Mouse (Mus musculus) spleen, adult 2 months (tissue): Measurements from ENCODE around the gene Axin1. TPM values are rescaled to one million over a fixed set of nuclear protein-coding genes. Genes with fewer than 3 reads are reported as not detected.
A peak's percentile ranks its signal among the peaks of the same experiment; 100 is the strongest.

Experiments used
- DNase-seq, 2 experiments: peaks; one replicate each; pipeline versions ENCODE4 v3.0.0 to v3.0.0-alpha.2; 2012 to 2021; ENCODE audit warnings: low spot score in 2 of 2, low read depth in 1 of 2
- H3K27ac ChIP-seq: fragments of 200-500 bp; 2 replicates; pipeline ENCODE4 v1.5.1; 2012; ENCODE audit warnings: low read length, inconsistent platforms; ENCODE audit not compliant: insufficient read depth
- H3K27me3 ChIP-seq: fragments of 200-500 bp; 2 replicates; pipeline ENCODE4 v1.6.1; 2012; ENCODE audit warnings: mild to moderate bottlenecking, moderate library complexity, low read length, inconsistent platforms; ENCODE audit not compliant: control insufficient read depth, insufficient read depth
- H3K36me3 ChIP-seq: fragments of 200-500 bp; 2 replicates; pipeline ENCODE4 v1.6.1; 2012; ENCODE audit warnings: mild to moderate bottlenecking, low read length, inconsistent platforms; ENCODE audit not compliant: control insufficient read depth, insufficient read depth
- H3K4me1 ChIP-seq: fragments of 200-500 bp; 2 replicates; pipeline ENCODE4 v1.6.1; 2011; ENCODE audit warnings: inconsistent platforms; ENCODE audit not compliant: control insufficient read depth, insufficient read depth, insufficient read length
- H3K4me3 ChIP-seq: fragments of 200-500 bp; 2 replicates; pipeline ENCODE4 v1.5.1; 2011; ENCODE audit warnings: mild to moderate bottlenecking, inconsistent platforms; ENCODE audit not compliant: insufficient read depth, insufficient read length; ENCODE audit errors: extremely low read depth
- CTCF ChIP-seq: fragments of 200-500 bp; IDR thresholded peaks from 2 replicates; pipeline ENCODE4 v1.5.1; 2011; ENCODE audit warnings: mild to moderate bottlenecking, inconsistent platforms; ENCODE audit not compliant: insufficient read depth, insufficient read length, insufficient replicate concordance; ENCODE audit errors: extremely low read depth
- POLR2A ChIP-seq: fragments of 200-500 bp; IDR thresholded peaks from 2 replicates; pipeline ENCODE4 v1.6.1; 2011; ENCODE audit warnings: low read depth, low read length, inconsistent platforms
- WGBS: fragments of 180-500 bp; shearing (Covaris S2); methylation state at CpG from one replicate; pipeline ENCODE4 v1.1.7; 2018; 5-methylcytosine and 5-hydroxymethylcytosine counted together
- polyA plus RNA-seq: library from polyadenylated mRNA; depleted of rRNA; stranded (reverse); fragments of >200 nt; gene quantifications from 2 replicates; pipeline ENCODE4 v1.2.3, GENCODE M21; 2012

Gene Axin1
- polyA plus RNA-seq, 1 experiment = 18.6 TPM

GRCm38 (mm10) chr17:26212681-26213080 lies 74.2 kb downstream of the Axin1 start:
- H3K27me3 ChIP-seq = no peaks in the 10 kb centered on the region
- no peak overlapping the region for H3K27ac ChIP-seq
- 90% methylated on average over 11 of the region's 11 CpGs for WGBS
- TF ChIP-seq CTCF (no peak), POLR2A (no peak)
- H3K4me1 ChIP-seq = no peaks in the 10 kb centered on the region
- no peak for DNase-seq
- H3K36me3 ChIP-seq = no peaks in the 10 kb centered on the region
- H3K4me3 ChIP-seq = no peak overlapping the region

GRCm38 (mm10) chr17:26221508-26221907 lies 83.0 kb downstream of the Axin1 start:
- H3K27ac ChIP-seq = no peak overlapping the region
- no peak for DNase-seq

GRCm38 (mm10) chr17:26225150-26225549 lies 86.7 kb downstream of the Axin1 start:
- DNase-seq = no peak
- H3K27me3 ChIP-seq = no peaks in the 10 kb centered on the region
- no peaks in the 10 kb centered on the region for H3K4me1 ChIP-seq
- 88% methylated on average over 12 of the region's 12 CpGs for WGBS
- no peak overlapping the region for H3K27ac ChIP-seq
- TF ChIP-seq CTCF (no peak), POLR2A (no peak)
- H3K4me3 ChIP-seq = no peak overlapping the region
- no peaks in the 10 kb centered on the region for H3K36me3 ChIP-seq

More at GRCm38 (mm10) chr17:26221508-26221907, 83.0 kb downstream of the Axin1 start:
- Histone ChIP-seq H3K4me1 (no peaks in the 10 kb centered on the region), H3K36me3 (no peaks in the 10 kb centered on the region), H3K4me3 (no peak overlapping the region), H3K27me3 (no peaks in the 10 kb centered on the region)
- TF ChIP-seq POLR2A (no peak), CTCF (no peak)
- WGBS = 90% methylated on average over 2 of the region's 2 CpGs

- Histone ChIP-seq H3K4me1 (peaks cover 6% of the 10 kb centered on the region; the same call in 1 of the 2 replicates), H3K36me3 (no peaks in the 10 kb centered on the region), H3K27ac (no peak overlapping the region), H3K4me3 (no peak overlapping the region), H3K27me3 (no peaks in the 10 kb centered on the region)
- TF ChIP-seq CTCF (no peak), POLR2A (no peak)
- no peak for DNase-seq
- WGBS = 52% methylated on average over 5 of the region's 5 CpGs
These were observed 91.3 kb downstream of the Axin1 start for GRCm38 (mm10) chr17:26229776-26230175.

- Histone ChIP-seq H3K4me3 (no peak overlapping the region), H3K4me1 (peaks cover 6% of the 10 kb centered on the region; the same call in 1 of the 2 replicates), H3K27me3 (no peaks in the 10 kb centered on the region), H3K36me3 (no peaks in the 10 kb centered on the region), H3K27ac (0 out of 2 replicates have a peak overlapping the region, but pooled peaks have one; percentile 4)
- DNase-seq = no peak
- no peak for TF ChIP-seq POLR2A
- no peak for TF ChIP-seq CTCF
- WGBS = 40% methylated on average over 5 of the region's 5 CpGs
These were observed 92.7 kb downstream of the Axin1 start for GRCm38 (mm10) chr17:26231156-26231555.

- TF ChIP-seq POLR2A (no peak), CTCF (peak; percentile 40; the same call in 1 of the 2 replicates)
- Histone ChIP-seq H3K27me3 (no peaks in the 10 kb centered on the region), H3K4me1 (peaks cover 6% of the 10 kb centered on the region; the same call in 1 of the 2 replicates), H3K4me3 (no peak overlapping the region), H3K27ac (no peak overlapping the region), H3K36me3 (no peaks in the 10 kb centered on the region)
- WGBS = 87% methylated on average over 8 of the region's 8 CpGs
- no peak for DNase-seq
These were observed 94.4 kb downstream of the Axin1 start for GRCm38 (mm10) chr17:26232863-26233262.

- H3K4me1 ChIP-seq = peaks cover 6% of the 10 kb centered on the region; the same call in 1 of the 2 replicates
- H3K27me3 ChIP-seq = no peaks in the 10 kb centered on the region
- no peak overlapping the region for H3K4me3 ChIP-seq
- peak in 1 of 2 experiments; percentile 31 for DNase-seq
- 71% methylated on average over 8 of the region's 8 CpGs for WGBS
- peak overlapping the region; percentile 19; the same call in 1 of the 2 replicates for H3K27ac ChIP-seq
- TF ChIP-seq POLR2A (no peak), CTCF (no peak)
- no peaks in the 10 kb centered on the region for H3K36me3 ChIP-seq
These were observed 95.9 kb downstream of the Axin1 start for GRCm38 (mm10) chr17:26234386-26234785.
